Mouse (Mus musculus): Measurements from ENCODE around the gene S100a16. TPM values are rescaled to one million over a fixed set of nuclear protein-coding genes. Genes with fewer than 3 reads are reported as not detected.

S100a16 gene
- total RNA-seq, 4 experiments from 2014 or later: 69.8 to 134 (median 102) TPM

DNA sequence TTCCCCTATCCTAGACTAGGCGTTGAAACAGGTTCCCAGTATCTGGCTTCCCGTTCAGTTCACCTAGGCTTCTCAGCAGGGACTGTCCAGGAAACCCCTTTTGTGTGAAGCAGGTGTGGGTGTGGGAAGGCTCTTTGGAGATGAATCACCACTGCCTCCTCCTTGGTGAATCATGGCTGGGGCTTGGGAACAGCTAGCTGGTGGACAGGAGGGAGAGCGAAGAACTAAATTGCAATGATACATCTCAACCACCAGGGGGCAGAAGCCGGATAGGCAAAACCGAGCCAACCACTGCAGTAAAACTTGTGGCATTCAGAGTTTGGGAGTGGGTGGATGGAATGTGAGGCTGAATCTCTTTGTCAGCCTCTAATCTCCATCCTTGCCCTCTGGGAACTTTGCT is 48.5 kb downstream of the S100a16 start:
- DNase-seq (ENCODE audit: low spot score in 2 of 2): peak; percentile 57 to 61

DNA sequence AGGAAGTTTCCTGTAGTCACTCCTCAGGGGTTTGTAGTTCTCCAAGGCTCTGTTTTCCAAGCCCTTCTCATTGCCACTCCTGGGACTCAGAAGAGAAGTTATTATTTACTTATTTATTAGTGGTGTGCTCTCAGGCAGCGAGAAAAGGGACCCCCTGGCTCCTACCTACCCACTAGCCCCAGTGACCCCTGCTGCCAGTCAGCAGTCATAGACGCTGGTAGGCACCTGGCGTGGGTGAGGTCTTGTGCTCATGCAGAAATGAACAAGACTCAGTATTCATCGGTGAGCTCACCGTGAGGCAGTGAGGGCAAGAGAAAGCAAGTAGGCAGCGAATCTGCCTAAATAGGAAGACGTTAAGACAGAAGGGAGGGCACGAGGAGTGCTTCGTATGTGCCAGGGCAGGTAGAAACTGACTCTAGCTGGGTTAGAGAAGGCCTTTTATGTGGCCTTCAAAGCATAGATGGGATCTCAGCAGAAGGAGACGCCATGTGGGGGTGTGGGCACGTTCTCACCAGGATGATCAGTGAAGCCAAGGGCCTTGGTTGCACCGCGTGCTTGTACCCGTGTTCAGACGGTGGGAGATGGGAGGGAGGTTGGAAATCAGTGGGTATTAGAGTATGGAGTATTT is 49.1 kb downstream of the S100a16 start:
- no peak for DNase-seq (ENCODE audit: low spot score in 2 of 2)

DNA sequence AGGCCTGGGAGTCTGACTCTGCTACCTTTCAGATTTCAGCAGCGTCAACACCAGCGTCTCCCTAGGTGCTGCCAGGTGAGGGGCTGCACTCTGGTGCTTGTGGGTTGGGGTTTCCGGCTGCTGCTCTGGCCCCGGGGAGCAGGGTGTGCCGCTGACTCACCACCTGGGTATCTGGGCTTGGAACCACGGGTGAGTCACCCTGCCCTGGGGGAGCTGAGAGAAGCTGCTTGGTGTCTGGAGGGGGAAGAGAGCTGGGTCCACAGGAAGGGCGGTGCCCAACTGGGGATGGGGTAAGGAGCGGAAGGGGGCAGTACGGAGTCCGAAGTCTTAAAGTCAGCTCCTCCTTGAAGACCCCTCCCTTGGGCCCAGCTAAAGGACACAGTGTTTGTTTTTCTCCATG is 49.9 kb downstream of the S100a16 start:
- DNase-seq (ENCODE audit: low spot score in 2 of 2): no peak

DNA sequence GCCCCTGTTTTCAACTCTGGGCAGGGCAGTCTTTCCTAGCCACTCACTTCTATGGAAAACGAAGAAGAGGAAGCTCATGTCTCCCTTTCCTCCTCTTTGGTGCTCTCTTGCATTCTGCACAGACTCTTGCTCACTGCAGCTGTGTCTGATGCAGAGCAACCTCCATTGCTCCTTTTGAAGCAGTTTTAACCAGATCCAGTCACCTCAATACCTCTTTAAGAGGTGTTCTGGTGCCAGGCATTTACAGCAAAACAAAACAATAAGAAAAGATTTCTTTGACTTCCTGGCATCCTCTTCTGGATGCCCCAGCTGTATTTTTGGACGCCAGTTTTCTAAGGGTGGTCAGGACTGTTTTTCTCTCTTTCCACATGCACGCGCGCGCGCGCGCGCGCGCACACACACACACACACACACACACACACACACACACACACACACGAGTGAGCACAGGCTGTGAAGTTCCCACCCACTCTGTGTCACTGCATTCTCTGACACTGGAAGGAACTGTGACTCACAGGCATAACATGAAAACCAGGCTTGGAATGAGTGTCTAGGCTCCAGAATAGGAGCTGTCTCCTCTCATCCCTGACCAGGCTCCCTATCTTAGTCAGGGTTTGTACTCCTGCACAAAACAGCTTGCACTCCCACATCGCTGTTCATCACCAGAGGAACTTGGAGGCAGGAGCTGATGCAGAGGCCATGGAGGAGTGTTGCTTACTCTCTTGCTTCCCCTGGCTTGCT is 50.5 kb downstream of the S100a16 start:
- DNase-seq (ENCODE audit: low spot score in 2 of 2): peak in 1 of 2 experiments; percentile 44

DNA sequence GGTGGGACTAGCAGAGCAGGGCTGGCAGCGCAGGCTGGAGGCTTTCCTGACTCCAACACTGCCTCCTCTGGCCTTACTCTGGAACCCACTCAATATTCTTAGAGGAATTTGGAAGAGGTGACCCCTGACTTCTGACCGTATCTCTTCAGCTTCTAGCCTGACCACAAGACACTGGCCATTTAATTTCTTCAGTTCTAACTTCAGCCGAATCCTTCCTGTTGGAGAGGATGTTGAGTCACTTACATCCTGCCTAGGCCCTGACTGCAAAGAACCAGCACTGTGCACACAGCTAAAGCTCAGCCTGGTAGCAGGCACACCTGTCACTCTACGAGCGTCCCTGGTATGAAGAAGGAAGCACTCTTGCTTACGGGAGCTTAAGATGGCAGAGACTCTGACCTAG is 52.3 kb downstream of the S100a16 start:
- no peak for DNase-seq (ENCODE audit: low spot score in 2 of 2)

DNA sequence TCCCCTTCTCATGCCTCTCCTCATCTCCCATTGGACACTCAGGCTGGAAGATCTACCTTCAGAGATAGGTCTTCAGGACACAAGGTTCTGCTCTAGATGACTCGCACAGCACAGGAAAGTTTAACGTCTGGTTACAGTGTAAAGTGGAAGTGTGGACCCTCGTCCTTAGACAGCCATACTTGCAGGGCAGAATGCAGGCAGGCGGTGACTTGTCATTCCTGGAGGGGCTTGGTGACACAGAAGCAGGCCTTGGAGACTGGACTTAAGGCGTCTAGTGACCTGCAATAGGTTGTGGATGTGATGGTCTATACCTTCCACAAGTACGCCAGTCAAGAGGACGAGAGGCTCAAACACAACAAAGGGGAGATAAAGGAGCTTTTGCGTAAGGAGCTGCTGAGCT is 52.9 kb downstream of the S100a16 start, which contains the start of gene S100a2:
TSS of gene S100a2 (plus strand) at position 301 of the 400 bp plus-strand sequence.
- no peak for DNase-seq (ENCODE audit: low spot score in 2 of 2)

Other genes starting within 250 kb of the S100a16 start
- gene Gatad2b, start 244.1 kb upstream of the S100a16 start, total RNA-seq (2022): 100 to 1,000 TPM; 100 to 109 (median 104) TPM
- gene Slc27a3, start 147.3 kb upstream of the S100a16 start, total RNA-seq (2022): 10 to 100 TPM in 3 of 4 experiments, 1 to 10 TPM in 1; 9.1 to 12.7 (median 12.1) TPM
- 10 to 100 TPM; 56.4 to 85.0 (median 73.0) TPM for gene Ints3, start 103.6 kb upstream of the S100a16 start, total RNA-seq (2022)
- 1 to 10 TPM; 5.1 to 6.7 (median 5.8) TPM for gene Npr1, start 71.4 kb upstream of the S100a16 start, total RNA-seq (2022)
- 10 to 100 TPM; 84.2 to 89.7 (median 87.4) TPM for gene Ilf2, start 61.1 kb upstream of the S100a16 start, total RNA-seq (2022)
- gene Snapin, start 46.2 kb upstream of the S100a16 start, total RNA-seq (2022): 10 to 100 TPM; 54.7 to 68.9 (median 63.0) TPM
- 100 to 1,000 TPM; 146 to 155 (median 153) TPM for gene Chtop, start 27.8 kb upstream of the S100a16 start, total RNA-seq (2022)
- 100 to 1,000 TPM in 2 of 4 experiments, 10 to 100 TPM in 2; 87.1 to 154 (median 123) TPM for gene S100a1, start 22.9 kb upstream of the S100a16 start, total RNA-seq (2022)
- 10 to 100 TPM; 16.9 to 33.3 (median 24.9) TPM for gene S100a13, start 22.8 kb upstream of the S100a16 start, total RNA-seq (2022)
- gene S100a14, start 10.4 kb upstream of the S100a16 start, total RNA-seq (2022): 1 to 10 TPM in 1 of 4 experiments, under 1 TPM in 1, not detected in 2; 0.49 to 1.3 TPM
- 1 to 10 TPM in 3 of 4 experiments, under 1 TPM in 1; 0.35 to 1.8 (median 1.2) TPM for gene S100a3, start 23.3 kb downstream of the S100a16 start, total RNA-seq (2022)
- not detected for gene S100a2, start 53.0 kb downstream of the S100a16 start, total RNA-seq (2022)
- not detected for gene Gm42674, start 64.7 kb downstream of the S100a16 start, total RNA-seq (2022)
- gene S100a4, start 66.5 kb downstream of the S100a16 start, total RNA-seq (2022): 10 to 100 TPM in 1 of 4 experiments, 1 to 10 TPM in 3; 2.7 to 17.2 (median 5.7) TPM
- gene S100a5, start 71.3 kb downstream of the S100a16 start, total RNA-seq (2022): not detected
- 10 to 100 TPM; 22.1 to 95.0 (median 51.5) TPM for gene S100a6, start 75.6 kb downstream of the S100a16 start, total RNA-seq (2022)
- gene S100a7a, start 116.8 kb downstream of the S100a16 start, total RNA-seq (2022): under 1 TPM in 3 of 4 experiments, not detected in 1; 0.34 to 0.62 (median 0.49) TPM
- gene S100a8, start 131.7 kb downstream of the S100a16 start, total RNA-seq (2022): 1 to 10 TPM in 1 of 4 experiments, not detected in 3; 1.2 TPM
- gene S100a9, start 158.5 kb downstream of the S100a16 start, total RNA-seq (2022): 1 to 10 TPM in 1 of 4 experiments, not detected in 3; 1.1 TPM
- not detected for gene Pglyrp4, start 189.7 kb downstream of the S100a16 start, total RNA-seq (2022)
- gene Gm5849, start 240.6 kb downstream of the S100a16 start, total RNA-seq (2022): not detected